Mouse (Mus musculus) midbrain, embryonic 11.5 days (tissue): ENCODE results near the gene Zdhhc9. TPM values are rescaled to one million over a fixed set of nuclear protein-coding genes. Genes with fewer than 3 reads are reported as not detected.
"Not testable (repeated sequence)": the region's sequence is repeated elsewhere in the genome, so short reads cannot be mapped to it uniquely, and the experiment has no call there.

ENCODE experiments used
- ATAC-seq: fragments of 200-750 bp; cut with Nextera tagmentation; 2 replicates; pipeline ENCODE4 v1.8.0; 2017; ENCODE audit warnings: moderate TSS enrichment, moderate library complexity; ENCODE audit not compliant: low FRiP score
- DNase-seq: peaks from one replicate; pipeline ENCODE4 v3.0.0; 2015; ENCODE audit warnings: low spot score; ENCODE audit errors: missing footprints
- H3K27ac ChIP-seq: fragments of 300-500 bp; sonication (generic); 2 replicates; pipeline ENCODE4 v1.5.1; 2014; ENCODE audit warnings: low read depth, low read length
- H3K27me3 ChIP-seq: fragments of 300-500 bp; sonication (generic); 2 replicates; pipeline ENCODE4 v1.6.1; 2014; ENCODE audit warnings: mild to moderate bottlenecking, low read length, moderate library complexity, mixed read lengths; ENCODE audit not compliant: control insufficient read depth, insufficient read depth
- H3K36me3 ChIP-seq: fragments of 300-500 bp; sonication (generic); 2 replicates; pipeline ENCODE4 v1.6.1; 2014; ENCODE audit warnings: mild to moderate bottlenecking, low read length, moderate library complexity, mixed read lengths; ENCODE audit not compliant: control insufficient read depth, insufficient read depth
- H3K4me1 ChIP-seq: fragments of 300-500 bp; sonication (generic); 2 replicates; pipeline ENCODE4 v1.6.1; 2014; ENCODE audit warnings: low read length; ENCODE audit not compliant: control insufficient read depth, insufficient read depth
- H3K4me2 ChIP-seq: fragments of 300-500 bp; sonication (generic); 2 replicates; pipeline ENCODE4 v1.6.1; 2014; ENCODE audit warnings: mild to moderate bottlenecking, moderate library complexity
- H3K4me3 ChIP-seq: fragments of 300-500 bp; sonication (generic); 2 replicates; pipeline ENCODE4 v1.5.1; 2014; ENCODE audit warnings: low read depth, low read length
- H3K9ac ChIP-seq: fragments of 300-500 bp; sonication (generic); 2 replicates; pipeline ENCODE4 v1.6.1; 2014; ENCODE audit warnings: low read length
- H3K9me3 ChIP-seq: fragments of 300-500 bp; sonication (generic); 2 replicates; pipeline ENCODE4 v1.6.1; 2016; ENCODE audit warnings: low read length; ENCODE audit not compliant: control insufficient read depth
- WGBS: fragments of 180-500 bp; shearing (Covaris S2); extraction: QIAGEN DNeasy Blood & Tissue Kit; methylation state at CpG from one replicate; pipeline ENCODE4 v1.1.7; 2014; 5-methylcytosine and 5-hydroxymethylcytosine counted together
- polyA plus RNA-seq: library from polyadenylated mRNA; unstranded; fragments of >200 nt; fragmentation: Nextera tagmentation; extraction: Ambion mirVana; gene quantifications from 2 replicates; pipeline ENCODE4 v1.2.1, GENCODE M21; 2014

Gene Zdhhc9
- polyA plus RNA-seq = 3.6 and 3.7 TPM in 2 replicates

- H3K4me2 ChIP-seq = peak within 1 kb of the TSS; percentile 54
- H3K9ac ChIP-seq = peak within 1 kb of the TSS; percentile 62
- DNase-seq (peak; percentile 98), ATAC-seq (peak; percentile 99)
- no peaks in the 10 kb centered on the region for H3K36me3 ChIP-seq
- H3K4me1 ChIP-seq = no peaks in the 10 kb centered on the region
- no peak within 1 kb of the TSS for H3K27ac ChIP-seq
- no peaks in the 10 kb centered on the region for H3K9me3 ChIP-seq
- WGBS = 20% methylated on average over 26 of the region's 34 CpGs
- H3K4me3 ChIP-seq = peak within 1 kb of the TSS; percentile 60
- H3K27me3 ChIP-seq = no peaks in the 10 kb centered on the region
These were observed at the start of gene Zdhhc9 for GRCm38 (mm10) chrX:48208519-48209185. Gene Zdhhc9 (minus strand): TSS chrX:48208878.

- 16% methylated on average over 16 of the region's 16 CpGs for WGBS
- ATAC-seq = peak; percentile 47
- Histone ChIP-seq H3K27me3 (no peaks in the 10 kb centered on the region), H3K9ac (peak overlapping the region; percentile 56), H3K4me2 (peak overlapping the region; percentile 50), H3K36me3 (no peaks in the 10 kb centered on the region), H3K4me3 (peak overlapping the region; percentile 49), H3K9me3 (no peaks in the 10 kb centered on the region), H3K4me1 (no peaks in the 10 kb centered on the region), H3K27ac (no peak overlapping the region)
- DNase-seq = no peak
These were observed 48.3 kb upstream of the Zdhhc9 start for GRCm38 (mm10) chrX:48257011-48257410.

- Histone ChIP-seq H3K27ac (peak within 1 kb of the TSS; percentile 40; the same call in 1 of the 2 replicates), H3K9ac (peak within 1 kb of the TSS; percentile 56), H3K4me1 (no peaks in the 10 kb centered on the region), H3K27me3 (no peaks in the 10 kb centered on the region), H3K4me3 (peak within 1 kb of the TSS; percentile 49), H3K36me3 (no peaks in the 10 kb centered on the region), H3K9me3 (no peaks in the 10 kb centered on the region), H3K4me2 (peak within 1 kb of the TSS; percentile 55)
- peak; percentile 99 for ATAC-seq
- 11% methylated on average over 33 of the region's 33 CpGs for WGBS
- peak; percentile 98 for DNase-seq
These were observed 47.9 kb upstream of the Zdhhc9 start, which contains the start of gene Utp14a for GRCm38 (mm10) chrX:48256468-48257007. Gene Utp14a (plus strand): TSS chrX:48256862.

GRCm38 (mm10) chrX:48255830-48256428, 47.3 kb upstream of the Zdhhc9 start:
- Histone ChIP-seq H3K36me3 (no peaks in the 10 kb centered on the region), H3K4me1 (no peaks in the 10 kb centered on the region), H3K9ac (peak overlapping the region; percentile 48), H3K27ac (peak overlapping the region; percentile 40; the same call in 1 of the 2 replicates), H3K9me3 (no peaks in the 10 kb centered on the region), H3K27me3 (no peaks in the 10 kb centered on the region), H3K4me2 (peak overlapping the region; percentile 55), H3K4me3 (peak overlapping the region; percentile 49)
- WGBS = 23% methylated on average over 18 of the region's 18 CpGs
- DNase-seq = no peak
- ATAC-seq = peak; percentile 56

- no peak for ATAC-seq
- 70% methylated on average over 7 of the region's 7 CpGs for WGBS
- DNase-seq = no peak
These were observed 25.7 kb upstream of the Zdhhc9 start for GRCm38 (mm10) chrX:48234417-48234816.

GRCm38 (mm10) chrX:48226225-48226624, 17.5 kb upstream of the Zdhhc9 start:
- H3K27me3 ChIP-seq = no peaks in the 10 kb centered on the region
- ATAC-seq (no peak), DNase-seq (no peak)
- no peak overlapping the region for H3K4me3 ChIP-seq
- no peak overlapping the region for H3K4me2 ChIP-seq
- no peaks in the 10 kb centered on the region for H3K4me1 ChIP-seq
- WGBS = 78% methylated on average over 7 of the region's 7 CpGs
- no peaks in the 10 kb centered on the region for H3K36me3 ChIP-seq
- H3K27ac ChIP-seq = no peak overlapping the region
- no peaks in the 10 kb centered on the region for H3K9me3 ChIP-seq
- no peak overlapping the region for H3K9ac ChIP-seq

More at GRCm38 (mm10) chrX:48234417-48234816, 25.7 kb upstream of the Zdhhc9 start:
- Histone ChIP-seq H3K4me2 (no peak overlapping the region), H3K4me3 (no peak overlapping the region), H3K27ac (no peak overlapping the region), H3K27me3 (no peaks in the 10 kb centered on the region), H3K36me3 (no peaks in the 10 kb centered on the region), H3K9ac (no peak overlapping the region), H3K9me3 (no peaks in the 10 kb centered on the region), H3K4me1 (no peaks in the 10 kb centered on the region)

- H3K4me3 ChIP-seq = no peak overlapping the region
- ATAC-seq (no peak), DNase-seq (no peak)
- H3K36me3 ChIP-seq = no peaks in the 10 kb centered on the region
- H3K27ac ChIP-seq = no peak overlapping the region
- no peak overlapping the region for H3K4me2 ChIP-seq
- WGBS = 79% methylated on average over 7 of the region's 7 CpGs
- no peaks in the 10 kb centered on the region for H3K4me1 ChIP-seq
- H3K9me3 ChIP-seq = no peaks in the 10 kb centered on the region
- no peak overlapping the region for H3K9ac ChIP-seq
- no peaks in the 10 kb centered on the region for H3K27me3 ChIP-seq
These were observed 14.0 kb upstream of the Zdhhc9 start for GRCm38 (mm10) chrX:48222706-48223105.

GRCm38 (mm10) chrX:48219468-48219867, 10.8 kb upstream of the Zdhhc9 start:
- 81% methylated on average over 5 of the region's 5 CpGs for WGBS
- Histone ChIP-seq H3K9ac (no peak overlapping the region), H3K27me3 (no peaks in the 10 kb centered on the region), H3K4me2 (no peak overlapping the region), H3K36me3 (no peaks in the 10 kb centered on the region), H3K4me3 (no peak overlapping the region), H3K9me3 (no peaks in the 10 kb centered on the region), H3K27ac (no peak overlapping the region), H3K4me1 (no peaks in the 10 kb centered on the region)
- DNase-seq = no peak
- ATAC-seq = no peak

- not testable (repeated sequence) for H3K36me3 ChIP-seq, H3K9ac ChIP-seq, H3K4me2 ChIP-seq, H3K4me1 ChIP-seq, H3K9me3 ChIP-seq, H3K27ac ChIP-seq, ATAC-seq, H3K27me3 ChIP-seq, H3K4me3 ChIP-seq, DNase-seq
- 90% methylated on average over 2 of the region's 4 CpGs for WGBS
These were observed 1.1 kb upstream of the Zdhhc9 start for GRCm38 (mm10) chrX:48209746-48210145.
